Mouse (Mus musculus): ENCODE data around the gene Tsacc.
"Not testable (repeated sequence)": the region's sequence is repeated elsewhere in the genome, so short reads cannot be mapped to it uniquely, and the experiment has no call there.

- not testable (repeated sequence) for TF ChIP-seq EP300, CTCF (IDR thresholded peaks at IDR 0.05; ENCODE audit: low read depth)
Observed at GRCm38 (mm10) chr3:88295272-88295671, 1.5 kb downstream of the Tsacc start.
